Mouse (Mus musculus) embryonic facial prominence, embryonic 15.5 days (tissue): ENCODE results near the gene Gm498. TPM values are rescaled to one million over a fixed set of nuclear protein-coding genes. Genes with fewer than 3 reads are reported as not detected.

Source experiments
- ATAC-seq: fragments of 200-750 bp; cut with Nextera tagmentation; 2 replicates; pipeline ENCODE4 v1.8.0; 2017; ENCODE audit warnings: low read depth, moderate TSS enrichment; ENCODE audit not compliant: insufficient number of reproducible peaks, low FRiP score, low TSS enrichment
- H3K27ac ChIP-seq: fragments of 300-500 bp; sonication (generic); replicated peaks from 2 replicates; pipeline ENCODE4 v1.5.1; 2015; ENCODE audit warnings: mild to moderate bottlenecking, inconsistent platforms
- H3K27me3 ChIP-seq: fragments of 300-500 bp; sonication (generic); 2 replicates; pipeline ENCODE4 v1.6.1; 2015; ENCODE audit warnings: inconsistent platforms
- H3K36me3 ChIP-seq: fragments of 300-500 bp; sonication (generic); 2 replicates; pipeline ENCODE4 v1.6.1; 2015; ENCODE audit warnings: mild to moderate bottlenecking, inconsistent platforms
- H3K4me1 ChIP-seq: fragments of 300-500 bp; sonication (generic); 2 replicates; pipeline ENCODE4 v1.6.1; 2015; ENCODE audit warnings: inconsistent platforms
- H3K4me2 ChIP-seq: fragments of 300-500 bp; sonication (generic); replicated peaks from 2 replicates; pipeline ENCODE4 v1.6.1; 2015; ENCODE audit warnings: mild to moderate bottlenecking, inconsistent platforms
- H3K4me3 ChIP-seq: fragments of 300-500 bp; sonication (generic); replicated peaks from 2 replicates; pipeline ENCODE4 v1.5.1; 2015; ENCODE audit warnings: mild to moderate bottlenecking, inconsistent platforms
- H3K9ac ChIP-seq: fragments of 300-500 bp; sonication (generic); 2 replicates; pipeline ENCODE4 v1.6.1; 2015; ENCODE audit warnings: inconsistent platforms
- H3K9me3 ChIP-seq: fragments of 300-500 bp; sonication (generic); replicated peaks from 2 replicates; pipeline ENCODE4 v1.6.1; 2016; ENCODE audit warnings: inconsistent platforms
- WGBS: fragments of 180-500 bp; shearing (Covaris S2); methylation state at CpG from one replicate; pipeline ENCODE4 v1.1.7; 2015; 5-methylcytosine and 5-hydroxymethylcytosine counted together
- polyA plus RNA-seq: library from polyadenylated mRNA; unstranded; fragments of >200 nt; fragmentation: Nextera tagmentation; extraction: Ambion mirVana; gene quantifications from 2 replicates; pipeline ENCODE4 v1.2.1, GENCODE M21; 2015

Gm498 gene
- polyA plus RNA-seq, 1 experiment from 2014 or later = not detected

DNA sequence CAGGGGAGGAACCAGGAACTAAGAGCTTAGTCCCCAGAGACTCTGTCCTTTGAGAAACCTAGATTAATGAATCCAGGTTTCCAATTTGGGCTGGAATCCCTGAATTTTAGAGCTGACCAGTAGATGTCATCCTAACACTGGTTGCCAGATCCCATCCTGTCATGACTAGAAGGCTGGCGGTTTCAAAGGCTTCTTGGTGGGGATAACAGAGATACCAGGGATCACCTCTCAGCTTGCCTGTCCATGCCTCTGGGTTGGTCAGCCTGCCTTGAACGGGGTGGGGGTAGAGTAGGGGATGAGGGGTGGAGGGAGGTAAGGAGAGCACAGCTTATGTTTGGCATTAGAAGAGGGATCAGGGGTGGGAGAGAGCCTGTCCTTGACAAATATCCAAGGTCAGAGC lies 34.0 kb downstream of the Gm498 start:
- Histone ChIP-seq H3K4me1 (no peaks in the 10 kb centered on the region), H3K4me2 (no peak overlapping the region), H3K36me3 (no peaks in the 10 kb centered on the region), H3K9ac (no peak overlapping the region), H3K27ac (no peak overlapping the region), H3K27me3 (no peaks in the 10 kb centered on the region), H3K9me3 (no peaks in the 10 kb centered on the region), H3K4me3 (no peak overlapping the region)
- WGBS = 13% methylated on average over 2 of the region's 2 CpGs
- ATAC-seq = no peak

DNA sequence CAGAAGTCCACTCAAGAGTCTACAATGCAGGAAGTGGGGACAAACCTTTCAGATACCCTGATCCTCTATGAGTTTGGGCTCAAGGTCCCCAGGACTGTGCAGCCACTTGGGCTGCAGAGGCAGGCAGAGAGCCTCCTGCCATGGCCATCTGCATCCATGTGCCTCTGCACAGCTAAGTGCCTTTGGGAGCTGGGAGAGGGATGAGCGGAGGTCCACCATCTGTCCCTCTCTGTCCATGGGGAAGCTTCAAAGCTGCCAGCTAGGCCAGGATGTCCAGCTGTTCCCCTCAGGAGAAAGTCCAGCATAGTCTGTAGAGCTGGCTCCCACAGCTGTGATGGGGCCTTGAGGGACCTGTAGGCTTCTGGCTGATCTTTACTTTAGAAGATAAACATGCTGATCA lies 38.5 kb downstream of the Gm498 start:
- WGBS = 95% methylated on average over 1 of the region's 1 CpGs
- no peak for ATAC-seq
- H3K4me3 ChIP-seq = no peak overlapping the region
- H3K9ac ChIP-seq = no peak overlapping the region
- no peaks in the 10 kb centered on the region for H3K27me3 ChIP-seq
- no peak overlapping the region for H3K27ac ChIP-seq
- no peaks in the 10 kb centered on the region for H3K9me3 ChIP-seq
- no peaks in the 10 kb centered on the region for H3K4me1 ChIP-seq
- H3K4me2 ChIP-seq = no peak overlapping the region
- H3K36me3 ChIP-seq = no peaks in the 10 kb centered on the region

DNA sequence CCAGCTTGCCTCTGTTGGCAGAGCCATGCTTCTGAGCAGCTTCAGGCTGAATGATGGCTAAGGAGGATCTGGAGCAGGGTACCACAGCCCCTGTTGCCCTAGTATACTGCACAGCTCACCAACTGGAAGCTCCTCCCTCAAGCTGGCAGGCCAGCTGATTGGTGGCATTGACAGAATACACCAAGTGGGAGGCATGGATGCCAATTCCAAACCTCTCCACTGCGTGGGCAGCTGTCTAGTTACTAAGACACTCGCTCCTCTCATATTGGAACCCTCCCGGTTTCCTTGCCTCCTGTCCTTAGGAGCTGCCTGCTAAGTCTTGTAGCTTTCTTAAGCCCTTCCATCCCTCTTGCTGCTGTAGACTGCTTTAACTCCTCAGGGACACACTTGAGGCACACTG lies 39.0 kb downstream of the Gm498 start:
- WGBS = 83% methylated on average over 3 of the region's 3 CpGs
- Histone ChIP-seq H3K27ac (no peak overlapping the region), H3K27me3 (no peaks in the 10 kb centered on the region), H3K4me1 (no peaks in the 10 kb centered on the region), H3K9me3 (no peaks in the 10 kb centered on the region), H3K4me2 (no peak overlapping the region), H3K4me3 (no peak overlapping the region), H3K36me3 (no peaks in the 10 kb centered on the region), H3K9ac (no peak overlapping the region)
- ATAC-seq = no peak

DNA sequence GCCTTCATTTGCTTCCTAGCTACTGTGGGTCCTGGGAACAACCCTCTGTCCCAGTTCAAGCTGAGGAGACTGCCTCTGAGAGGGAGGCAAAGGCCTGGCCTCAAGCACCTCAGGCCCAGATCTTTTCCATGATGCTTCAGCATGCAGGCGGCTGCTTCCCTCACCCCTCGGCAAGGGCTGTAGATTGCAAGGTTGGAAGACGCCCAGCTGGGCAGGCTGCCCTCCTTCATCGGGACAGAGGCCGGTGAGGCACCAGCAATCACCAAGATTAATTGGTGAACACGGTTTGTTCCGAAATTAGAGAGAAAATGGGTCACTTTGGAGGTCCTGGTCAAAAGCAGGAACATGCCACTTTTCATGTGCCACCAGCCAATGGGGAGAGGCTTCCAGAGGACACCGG lies 47.0 kb downstream of the Gm498 start:
- H3K9ac ChIP-seq = no peak overlapping the region
- 90% methylated on average over 8 of the region's 8 CpGs for WGBS
- H3K4me3 ChIP-seq = no peak overlapping the region
- no peaks in the 10 kb centered on the region for H3K4me1 ChIP-seq
- H3K27ac ChIP-seq = no peak overlapping the region
- H3K36me3 ChIP-seq = no peaks in the 10 kb centered on the region
- H3K27me3 ChIP-seq = no peaks in the 10 kb centered on the region
- no peak overlapping the region for H3K4me2 ChIP-seq
- no peak for ATAC-seq
- H3K9me3 ChIP-seq = no peaks in the 10 kb centered on the region

DNA sequence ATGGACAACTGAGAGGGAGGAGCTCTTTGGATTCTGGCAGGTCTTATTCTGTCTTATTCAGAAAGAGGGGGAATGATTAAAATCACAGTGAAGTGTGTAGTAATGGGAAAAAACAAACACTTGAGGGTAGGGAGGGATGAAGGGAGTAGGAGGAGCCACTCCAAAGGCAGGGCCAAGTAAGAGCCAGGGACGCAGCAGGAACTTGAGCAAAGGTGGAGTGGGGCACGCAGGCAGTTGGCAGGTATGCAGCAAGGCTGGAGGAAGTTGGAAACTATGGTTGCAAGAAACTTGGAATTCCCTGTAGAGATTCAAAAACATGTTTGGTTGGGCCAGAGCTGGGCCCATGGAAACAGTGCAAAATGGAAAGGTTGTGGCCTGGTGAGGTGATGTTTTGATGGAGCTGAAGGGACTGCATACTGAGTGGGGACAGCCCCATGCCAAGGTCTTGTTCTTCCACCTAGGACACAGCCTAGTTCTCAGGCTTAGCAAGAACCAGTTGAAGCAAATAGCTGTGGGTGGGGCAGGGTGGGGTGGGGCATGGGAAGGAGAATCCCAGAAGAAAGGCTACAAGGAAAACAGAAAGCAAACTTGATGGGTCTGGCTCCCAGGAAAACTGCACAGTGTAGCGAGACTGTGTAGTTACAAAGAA lies 52.5 kb downstream of the Gm498 start:
- no peak overlapping the region for H3K4me3 ChIP-seq
- ATAC-seq = no peak
- 77% methylated on average over 3 of the region's 3 CpGs for WGBS
- H3K9ac ChIP-seq = no peak overlapping the region
- H3K4me2 ChIP-seq = no peak overlapping the region
- H3K9me3 ChIP-seq = no peaks in the 10 kb centered on the region
- no peaks in the 10 kb centered on the region for H3K36me3 ChIP-seq
- no peaks in the 10 kb centered on the region for H3K4me1 ChIP-seq
- H3K27ac ChIP-seq = no peak overlapping the region
- no peaks in the 10 kb centered on the region for H3K27me3 ChIP-seq

DNA sequence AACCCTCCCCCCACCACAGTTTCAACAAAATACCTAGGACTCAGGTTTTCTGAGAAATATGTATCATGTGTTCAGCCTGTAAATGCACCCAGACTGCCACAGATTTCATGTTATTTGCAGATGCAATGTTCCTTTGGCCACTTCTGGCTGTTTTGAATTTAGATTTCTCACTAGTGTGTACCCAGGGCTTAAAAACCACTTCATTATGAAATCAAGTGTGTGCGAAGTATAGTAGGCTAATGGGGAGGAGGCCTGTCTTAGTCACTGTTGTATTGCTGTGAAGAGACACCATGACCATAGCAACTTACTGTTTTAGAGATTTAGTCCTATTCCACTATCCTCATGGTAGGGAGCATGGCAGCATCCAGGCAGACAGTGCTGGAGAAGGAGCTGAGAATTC lies 63.3 kb downstream of the Gm498 start:
- Histone ChIP-seq H3K4me3 (no peak overlapping the region), H3K27me3 (no peaks in the 10 kb centered on the region), H3K9ac (no peak overlapping the region), H3K4me2 (no peak overlapping the region), H3K9me3 (no peaks in the 10 kb centered on the region), H3K4me1 (no peaks in the 10 kb centered on the region), H3K36me3 (no peaks in the 10 kb centered on the region), H3K27ac (no peak overlapping the region)
- 84% methylated on average over 1 of the region's 1 CpGs for WGBS
- ATAC-seq = no peak

DNA sequence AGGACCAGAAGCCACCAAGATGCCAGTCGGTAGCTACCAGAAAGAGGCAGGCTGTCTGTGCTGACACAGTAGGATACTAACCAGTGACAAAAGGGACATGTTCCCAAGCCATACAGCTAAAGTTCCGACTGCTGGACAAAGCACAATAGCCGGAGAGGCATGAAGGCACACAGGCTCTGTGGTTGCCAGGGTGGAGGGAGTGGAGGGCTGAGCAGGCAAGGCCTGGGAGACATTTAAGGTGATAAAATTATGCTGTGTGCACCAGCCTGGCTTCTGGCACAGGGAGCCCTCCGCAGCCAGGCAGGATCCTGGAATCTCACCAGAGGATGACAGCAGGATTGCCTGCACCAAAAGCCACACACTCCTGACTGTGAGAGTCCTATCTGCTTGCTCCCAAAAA lies 72.0 kb downstream of the Gm498 start:
- Histone ChIP-seq H3K27me3 (no peaks in the 10 kb centered on the region), H3K4me1 (no peaks in the 10 kb centered on the region), H3K4me3 (no peak overlapping the region), H3K9ac (no peak overlapping the region), H3K9me3 (no peaks in the 10 kb centered on the region), H3K36me3 (no peaks in the 10 kb centered on the region), H3K27ac (no peak overlapping the region), H3K4me2 (no peak overlapping the region)
- ATAC-seq = no peak
- 64% methylated on average over 4 of the region's 4 CpGs for WGBS

DNA sequence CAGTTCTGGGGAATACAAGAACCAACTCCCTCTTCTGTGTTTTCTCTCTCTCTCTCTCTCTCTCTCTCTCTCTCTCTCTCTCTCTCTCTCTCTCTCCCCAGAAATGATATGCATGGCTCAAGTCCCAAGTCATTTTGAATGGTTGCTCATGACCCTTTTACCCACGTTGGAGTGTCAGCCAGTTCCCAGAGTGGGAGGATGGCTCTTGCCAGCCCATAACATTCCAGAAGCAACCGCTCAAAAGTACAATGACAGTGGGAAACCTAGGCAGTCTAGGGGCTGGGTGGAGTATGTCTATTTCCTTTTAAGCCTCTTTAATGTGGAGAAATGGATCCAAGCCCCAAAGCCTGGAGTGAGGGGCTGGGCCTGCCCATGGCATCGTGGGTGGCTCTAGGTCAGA lies 72.8 kb downstream of the Gm498 start:
- WGBS = 70% methylated on average over 3 of the region's 3 CpGs
- no peak overlapping the region for H3K9ac ChIP-seq
- H3K4me3 ChIP-seq = no peak overlapping the region
- no peaks in the 10 kb centered on the region for H3K36me3 ChIP-seq
- no peak overlapping the region for H3K4me2 ChIP-seq
- no peaks in the 10 kb centered on the region for H3K27me3 ChIP-seq
- no peaks in the 10 kb centered on the region for H3K9me3 ChIP-seq
- no peak overlapping the region for H3K27ac ChIP-seq
- ATAC-seq = no peak
- H3K4me1 ChIP-seq = no peaks in the 10 kb centered on the region

DNA sequence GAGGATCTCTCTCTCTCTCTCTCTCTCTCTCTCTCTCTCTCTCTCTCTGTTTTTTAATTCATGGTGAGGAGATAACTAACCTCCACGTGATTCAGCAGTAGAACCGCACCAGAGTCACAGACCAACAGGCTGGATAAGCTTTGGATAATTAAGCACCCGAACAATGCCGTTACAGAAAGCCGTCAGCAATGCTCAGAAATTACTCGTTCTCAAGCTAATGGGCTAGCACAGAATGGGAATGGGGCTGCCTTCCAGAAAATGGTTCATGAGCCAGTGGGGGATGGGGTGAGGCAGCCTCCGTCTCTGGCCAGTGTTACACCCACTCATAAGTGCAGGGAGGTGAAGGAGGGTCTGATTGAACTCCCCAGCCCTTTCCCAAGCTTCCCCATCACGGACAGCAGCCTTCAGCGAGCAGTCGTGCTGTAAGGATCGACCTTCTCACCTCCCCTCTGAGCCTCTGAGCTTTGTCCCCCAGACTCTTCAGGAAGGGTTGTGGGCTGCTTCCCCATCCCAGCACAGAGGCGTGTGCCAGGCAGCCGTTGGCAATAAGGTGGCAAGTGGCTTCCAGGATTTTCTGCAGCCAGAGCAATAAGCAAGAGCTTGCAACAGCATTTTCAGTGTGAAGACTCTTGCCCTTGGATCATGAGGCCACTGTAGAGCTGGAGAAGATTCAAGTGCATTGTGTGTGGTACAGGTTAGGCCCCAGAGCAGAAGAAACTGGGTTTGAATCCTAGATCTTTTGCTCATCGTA lies 76.5 kb downstream of the Gm498 start:
- H3K27ac ChIP-seq = no peak overlapping the region
- no peaks in the 10 kb centered on the region for H3K9me3 ChIP-seq
- H3K4me1 ChIP-seq = no peaks in the 10 kb centered on the region
- no peaks in the 10 kb centered on the region for H3K36me3 ChIP-seq
- no peak overlapping the region for H3K4me3 ChIP-seq
- no peak overlapping the region for H3K9ac ChIP-seq
- WGBS = 78% methylated on average over 14 of the region's 14 CpGs
- no peak overlapping the region for H3K4me2 ChIP-seq
- no peaks in the 10 kb centered on the region for H3K27me3 ChIP-seq
- ATAC-seq = no peak

DNA sequence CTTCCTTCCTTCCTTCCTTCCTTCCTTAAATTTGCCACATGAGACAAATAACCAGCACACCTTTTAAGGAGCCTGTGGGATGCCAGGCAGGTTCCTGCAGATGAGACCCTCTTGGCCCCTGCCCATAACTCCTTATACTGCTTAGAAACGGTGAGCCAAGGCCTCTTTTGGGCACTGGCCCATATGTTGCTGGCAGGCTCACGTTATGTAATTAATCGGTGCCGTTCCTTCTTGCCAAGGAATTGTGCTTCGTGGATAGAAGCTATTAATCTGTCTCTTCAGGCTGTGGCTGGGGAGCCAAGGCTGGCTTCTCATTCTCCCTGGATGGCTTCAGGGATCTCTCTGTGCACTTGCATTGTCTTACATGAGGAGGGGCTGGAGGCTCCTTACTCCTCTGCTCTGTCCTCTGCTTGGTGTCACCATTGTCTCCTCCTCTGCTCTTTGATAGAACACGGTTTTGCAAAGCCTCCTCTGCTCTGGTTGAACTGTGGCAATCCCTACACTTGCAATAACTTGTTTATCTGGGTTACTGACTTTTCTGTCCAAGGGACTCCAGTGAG lies 77.9 kb downstream of the Gm498 start:
- H3K27me3 ChIP-seq = no peaks in the 10 kb centered on the region
- 53% methylated on average over 6 of the region's 6 CpGs for WGBS
- no peak overlapping the region for H3K9ac ChIP-seq
- H3K9me3 ChIP-seq = no peaks in the 10 kb centered on the region
- no peak overlapping the region for H3K27ac ChIP-seq
- no peak overlapping the region for H3K4me3 ChIP-seq
- H3K36me3 ChIP-seq = no peaks in the 10 kb centered on the region
- no peak overlapping the region for H3K4me2 ChIP-seq
- ATAC-seq = no peak
- no peaks in the 10 kb centered on the region for H3K4me1 ChIP-seq
